Mouse (Mus musculus) embryo, embryonic 10 days (tissue): Measurements from ENCODE around the gene Prr9.

Experiments
- DNase-seq: peaks from one replicate; pipeline ENCODE4 v3.0.0-alpha.2; 2015; ENCODE audit warnings: low spot score

The Prr9 gene

GRCm38 (mm10) chr3:92123847-92124246, at the start of gene Prr9:
Gene Prr9, minus strand, starts transcription at chr3:92123947.
- DNase-seq: no peak

- DNase-seq: no peak
These were observed 46.1 kb upstream of the Prr9 start for GRCm38 (mm10) chr3:92169847-92170246.

GRCm38 (mm10) chr3:92153322-92153721, 29.6 kb upstream of the Prr9 start:
- peak; percentile 79 for DNase-seq

GRCm38 (mm10) chr3:92150631-92151277, 27.0 kb upstream of the Prr9 start:
- peak; percentile 85 for DNase-seq

GRCm38 (mm10) chr3:92147913-92148312, 24.2 kb upstream of the Prr9 start:
- DNase-seq: no peak

GRCm38 (mm10) chr3:92147420-92147819, 23.7 kb upstream of the Prr9 start:
- DNase-seq: peak; percentile 24

GRCm38 (mm10) chr3:92142644-92143043, 18.9 kb upstream of the Prr9 start, which contains the start of gene Lelp1:
Gene Lelp1, minus strand, starts transcription at chr3:92142744.
- DNase-seq: no peak

- DNase-seq: no peak
These were observed 2.8 kb downstream of the Prr9 start for GRCm38 (mm10) chr3:92120902-92121301.

GRCm38 (mm10) chr3:92117930-92118329, 5.8 kb downstream of the Prr9 start:
- peak; percentile 68 for DNase-seq

- DNase-seq: no peak
These were observed 12.2 kb downstream of the Prr9 start for GRCm38 (mm10) chr3:92111526-92111925.

GRCm38 (mm10) chr3:92110790-92111189, 13.0 kb downstream of the Prr9 start:
- DNase-seq: no peak

- DNase-seq: peak; percentile 71
These were observed 17.2 kb downstream of the Prr9 start for GRCm38 (mm10) chr3:92106582-92106981.

- DNase-seq: no peak
These were observed 40.7 kb downstream of the Prr9 start, which contains the start of gene Lor for GRCm38 (mm10) chr3:92083042-92083441. Gene Lor, minus strand, starts transcription at chr3:92083142.

- DNase-seq: peak; percentile 63
These were observed 42.3 kb downstream of the Prr9 start for GRCm38 (mm10) chr3:92081285-92081931.

- DNase-seq: peak; percentile 75
These were observed 43.1 kb downstream of the Prr9 start for GRCm38 (mm10) chr3:92080462-92081284.
